Comparison of ENCODE assay signal across 12 mouse cellular contexts in the genomic region with DNA sequence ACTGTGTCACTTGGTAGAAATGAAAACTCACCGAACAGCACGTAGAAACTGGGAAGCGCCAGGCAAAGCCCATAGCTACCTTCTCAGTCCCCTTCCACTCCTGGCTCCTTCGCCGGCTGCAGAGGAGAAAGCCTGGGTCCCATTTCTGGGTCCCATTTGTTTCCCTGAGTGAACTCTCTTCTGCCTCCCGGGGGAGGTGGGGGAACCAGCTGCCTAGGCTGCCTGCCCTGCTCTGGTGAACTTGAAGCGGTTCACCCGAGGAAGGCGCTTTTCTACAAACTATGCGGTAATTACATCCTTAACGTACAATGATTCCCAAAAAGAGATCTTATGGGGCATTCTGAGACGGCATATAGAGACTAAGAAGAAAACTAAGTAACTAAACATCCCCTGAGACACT. TPM values are rescaled to one million over a fixed set of nuclear protein-coding genes. Genes with fewer than 3 reads are reported as not detected.
A peak's percentile ranks its signal among the peaks of the same experiment; 100 is the strongest.
DNase-seq lines count a peak whose midpoint lies in the region; ATAC-seq lines count a peak whose summit lies in the region.
"Had no signal": no experiment of that assay in that cellular context is flagged by ENCODE, and none has a peak within 500 bp of the region (broad histone marks: within the 10 kb centered on the region; RNA-seq: fewer than 3 reads in every experiment).

No protein-coding gene starts in this region.

- H3K27me3 ChIP-seq in hindbrain, embryonic 10.5 days (ENCODE audit: insufficient read depth, poor library complexity, severe bottlenecking), result peaks cover 71% of the 10 kb centered on the region
- peaks cover 80% of the 10 kb centered on the region for H3K27me3 ChIP-seq in hindbrain, embryonic 13.5 days
- H3K27me3 ChIP-seq in hindbrain, embryonic 14.5 days (ENCODE audit: control insufficient read depth, insufficient read depth, low read length), result peaks cover 52% of the 10 kb centered on the region
- H3K27me3 ChIP-seq in midbrain, embryonic 12.5 days, result peaks cover 68% of the 10 kb centered on the region
- H3K27me3 ChIP-seq: Patski had no signal

- H3K9ac ChIP-seq in hindbrain, embryonic 13.5 days, result no peak overlapping the region
- H3K9ac ChIP-seq in hindbrain, embryonic 14.5 days, result no peak overlapping the region
- no peak overlapping the region for H3K9ac ChIP-seq in midbrain, embryonic 12.5 days (replicated peaks)

- H3K27ac ChIP-seq in hindbrain, embryonic 10.5 days, result peak overlapping the region; percentile 87
- H3K27ac ChIP-seq in hindbrain, embryonic 13.5 days, result no peak overlapping the region
- H3K27ac ChIP-seq in brown adipose tissue, adult 24 weeks (replicated peaks; ENCODE audit: low read depth, low read length), result no peak overlapping the region
- H3K27ac ChIP-seq in hindbrain, embryonic 14.5 days, result no peak overlapping the region
- no peak overlapping the region for H3K27ac ChIP-seq in midbrain, embryonic 12.5 days (replicated peaks)

- H3K9me3 ChIP-seq in hindbrain, embryonic 10.5 days, result no peaks in the 10 kb centered on the region
- H3K9me3 ChIP-seq in hindbrain, embryonic 13.5 days, result no peaks in the 10 kb centered on the region
- no peaks in the 10 kb centered on the region for H3K9me3 ChIP-seq in hindbrain, embryonic 14.5 days (ENCODE audit: control insufficient read depth, low read length)
- H3K9me3 ChIP-seq in midbrain, embryonic 12.5 days, result no peaks in the 10 kb centered on the region

- peaks cover 22% of the 10 kb centered on the region for H3K4me1 ChIP-seq in hindbrain, embryonic 10.5 days (replicated peaks)
- peaks cover 20% of the 10 kb centered on the region for H3K4me1 ChIP-seq in hindbrain, embryonic 13.5 days (replicated peaks)
- peaks cover 6% of the 10 kb centered on the region; the same call in 1 of the 2 replicates for H3K4me1 ChIP-seq in brown adipose tissue, adult 24 weeks (ENCODE audit: control insufficient read depth, insufficient read depth, insufficient read length, low read length)
- H3K4me1 ChIP-seq in hindbrain, embryonic 14.5 days (replicated peaks; ENCODE audit: control insufficient read depth, insufficient read depth, low read length), result peaks cover 13% of the 10 kb centered on the region; the same call in 1 of the 2 replicates
- peaks cover 22% of the 10 kb centered on the region for H3K4me1 ChIP-seq in midbrain, embryonic 12.5 days

- no peak for ATAC-seq in hindbrain, embryonic 13.5 days (ENCODE audit: low FRiP score)
- ATAC-seq in hindbrain, embryonic 14.5 days (ENCODE audit: low FRiP score), result no peak
- no peak for ATAC-seq in midbrain, embryonic 12.5 days (ENCODE audit: low FRiP score, low read depth)

- peak overlapping the region; percentile 64 for H3K4me3 ChIP-seq in hindbrain, embryonic 10.5 days
- no peak overlapping the region for H3K4me3 ChIP-seq in hindbrain, embryonic 13.5 days
- peak overlapping the region; percentile 51; the same call in 1 of the 2 replicates for H3K4me3 ChIP-seq in brown adipose tissue, adult 24 weeks (ENCODE audit: insufficient read depth, low read depth, low read length)
- H3K4me3 ChIP-seq in hindbrain, embryonic 14.5 days (replicated peaks; ENCODE audit: low read length), result 0 out of 2 replicates have a peak overlapping the region, but pooled peaks have one; percentile 34
- H3K4me3 ChIP-seq in midbrain, embryonic 12.5 days, result peak overlapping the region; percentile 43; the same call in 1 of the 2 replicates

- 3% methylated on average over 12 of the region's 12 CpGs for WGBS in hindbrain, embryonic 10.5 days
- 7% methylated on average over 12 of the region's 12 CpGs for WGBS in hindbrain, embryonic 13.5 days
- WGBS in hindbrain, embryonic 14.5 days, result 6% methylated on average over 12 of the region's 12 CpGs
- 3% methylated on average over 12 of the region's 12 CpGs for WGBS in midbrain, embryonic 12.5 days

- no peak overlapping the region for H3K4me2 ChIP-seq in hindbrain, embryonic 13.5 days
- peak overlapping the region; percentile 55 for H3K4me2 ChIP-seq in hindbrain, embryonic 14.5 days (replicated peaks)
- peak overlapping the region; percentile 62 for H3K4me2 ChIP-seq in midbrain, embryonic 12.5 days (replicated peaks)

- DNase-seq in hindbrain, embryonic 10.5 days (ENCODE audit: low spot score), result no peak
- no peak for DNase-seq in hindbrain, embryonic 14.5 days (ENCODE audit: low spot score)
- no peak for DNase-seq in cerebellum, postnatal 14 days
- no peak for DNase-seq in cerebellum, adult 9-11 months
- no peak for DNase-seq in left cerebral cortex, adult 18-20 months (ENCODE audit: low spot score in 2 of 2)
- DNase-seq: cerebellum, adult 8-10 months; kidney, adult 9 months had no signal

- no peaks in the 10 kb centered on the region for H3K36me3 ChIP-seq in hindbrain, embryonic 10.5 days
- H3K36me3 ChIP-seq in hindbrain, embryonic 13.5 days, result no peaks in the 10 kb centered on the region
- no peaks in the 10 kb centered on the region for H3K36me3 ChIP-seq in hindbrain, embryonic 14.5 days (replicated peaks; ENCODE audit: control insufficient read depth, insufficient read depth)
- no peaks in the 10 kb centered on the region for H3K36me3 ChIP-seq in midbrain, embryonic 12.5 days

RNA-seq across cellular contexts. Expression of a gene that starts 0.8 kb away (rescaled TPM):
- 11.6 and 14.1 TPM in 2 replicates for polyA plus RNA-seq in hindbrain, embryonic 10.5 days (2016; fragmentation: Nextera tagmentation; extraction: Ambion mirVana)
- 1.7 and 2.0 TPM in 2 replicates for polyA plus RNA-seq in hindbrain, embryonic 13.5 days (2015; fragmentation: Nextera tagmentation; extraction: Ambion mirVana)
- polyA plus RNA-seq in brown adipose tissue, adult 24 weeks (2012; ENCODE audit: insufficient read depth, insufficient read length, missing spikeins), result not detected in 2 replicates
- polyA plus RNA-seq in hindbrain, embryonic 14.5 days (2014; fragmentation: Nextera tagmentation; extraction: Ambion mirVana), result 2.6 and 3.8 TPM in 2 replicates
- 2.3 and 3.5 TPM in 2 replicates for polyA plus RNA-seq in midbrain, embryonic 12.5 days (2016; fragmentation: Nextera tagmentation; extraction: Ambion mirVana)
- 1 to 10 TPM; 3.4 to 5.0 TPM for total RNA-seq in left cerebral cortex, adult 18-20 months (2021)

RNA-seq across cellular contexts. Expression of a gene that starts 44.2 kb away (rescaled TPM):
- 3.0 and 3.2 TPM in 2 replicates for polyA plus RNA-seq in hindbrain, embryonic 10.5 days (2016; fragmentation: Nextera tagmentation; extraction: Ambion mirVana)
- 1.6 and 1.8 TPM in 2 replicates for polyA plus RNA-seq in hindbrain, embryonic 13.5 days (2015; fragmentation: Nextera tagmentation; extraction: Ambion mirVana)
- polyA plus RNA-seq in brown adipose tissue, adult 24 weeks (2012; ENCODE audit: insufficient read depth, insufficient read length, missing spikeins), result 3.3 and 3.6 TPM in 2 replicates
- 0.42 and 0.79 TPM in 2 replicates for polyA plus RNA-seq in hindbrain, embryonic 14.5 days (2014; fragmentation: Nextera tagmentation; extraction: Ambion mirVana)
- 1.2 and 1.5 TPM in 2 replicates for polyA plus RNA-seq in midbrain, embryonic 12.5 days (2016; fragmentation: Nextera tagmentation; extraction: Ambion mirVana)
- 1 to 10 TPM in 1 of 2 experiments, under 1 TPM in 1; 0.51 to 1.0 TPM for total RNA-seq in left cerebral cortex, adult 18-20 months (2021)
- polyA plus RNA-seq: neural tube, embryonic 14.5 days had no signal

RNA-seq across cellular contexts. Expression of a gene that starts 51.4 kb away (rescaled TPM):
- 570 and 710 TPM in 2 replicates for polyA plus RNA-seq in hindbrain, embryonic 10.5 days (2016; fragmentation: Nextera tagmentation; extraction: Ambion mirVana)
- polyA plus RNA-seq in hindbrain, embryonic 13.5 days (2015; fragmentation: Nextera tagmentation; extraction: Ambion mirVana), result 630 TPM in 2 replicates
- polyA plus RNA-seq in brown adipose tissue, adult 24 weeks (2012; ENCODE audit: insufficient read depth, insufficient read length, missing spikeins), result 216 and 330 TPM in 2 replicates
- polyA plus RNA-seq in hindbrain, embryonic 14.5 days (2014; fragmentation: Nextera tagmentation; extraction: Ambion mirVana), result 504 and 543 TPM in 2 replicates
- 692 and 732 TPM in 2 replicates for polyA plus RNA-seq in midbrain, embryonic 12.5 days (2016; fragmentation: Nextera tagmentation; extraction: Ambion mirVana)
- 100 to 1,000 TPM; 247 to 250 TPM for total RNA-seq in left cerebral cortex, adult 18-20 months (2021)
